Mouse (Mus musculus): ENCODE measurements around the gene Pdia2. TPM values are rescaled to one million over a fixed set of nuclear protein-coding genes. Genes with fewer than 3 reads are reported as not detected.

The Pdia2 gene
- 0.41 and 0.72 TPM in 2 replicates for polyA plus RNA-seq (2012; rRNA removed)

DNA sequence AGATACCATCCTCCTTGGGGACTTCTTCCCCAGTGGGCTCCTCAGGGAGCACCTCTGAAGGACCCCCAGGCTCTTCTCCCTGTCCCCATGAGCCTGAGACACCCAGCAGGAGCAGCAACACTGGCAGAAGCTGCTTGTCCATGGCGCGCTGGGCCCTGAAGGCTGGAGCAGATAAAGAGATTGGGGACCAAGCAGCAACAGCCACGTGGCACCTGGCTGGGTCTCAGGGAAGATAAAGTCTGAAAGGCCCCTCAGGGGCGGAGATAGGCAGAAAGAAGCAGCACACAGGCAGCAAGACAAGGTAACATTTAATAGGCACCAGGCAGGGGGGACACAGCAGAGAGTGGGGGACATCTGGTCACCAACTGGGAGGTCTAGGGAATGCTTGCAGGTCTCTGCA lies at the start of gene Pdia2:
Gene Pdia2 (minus strand): TSS at position 196 of the 400 bp plus-strand sequence.
- no peak for DNase-seq (ENCODE audit: low spot score)

DNA sequence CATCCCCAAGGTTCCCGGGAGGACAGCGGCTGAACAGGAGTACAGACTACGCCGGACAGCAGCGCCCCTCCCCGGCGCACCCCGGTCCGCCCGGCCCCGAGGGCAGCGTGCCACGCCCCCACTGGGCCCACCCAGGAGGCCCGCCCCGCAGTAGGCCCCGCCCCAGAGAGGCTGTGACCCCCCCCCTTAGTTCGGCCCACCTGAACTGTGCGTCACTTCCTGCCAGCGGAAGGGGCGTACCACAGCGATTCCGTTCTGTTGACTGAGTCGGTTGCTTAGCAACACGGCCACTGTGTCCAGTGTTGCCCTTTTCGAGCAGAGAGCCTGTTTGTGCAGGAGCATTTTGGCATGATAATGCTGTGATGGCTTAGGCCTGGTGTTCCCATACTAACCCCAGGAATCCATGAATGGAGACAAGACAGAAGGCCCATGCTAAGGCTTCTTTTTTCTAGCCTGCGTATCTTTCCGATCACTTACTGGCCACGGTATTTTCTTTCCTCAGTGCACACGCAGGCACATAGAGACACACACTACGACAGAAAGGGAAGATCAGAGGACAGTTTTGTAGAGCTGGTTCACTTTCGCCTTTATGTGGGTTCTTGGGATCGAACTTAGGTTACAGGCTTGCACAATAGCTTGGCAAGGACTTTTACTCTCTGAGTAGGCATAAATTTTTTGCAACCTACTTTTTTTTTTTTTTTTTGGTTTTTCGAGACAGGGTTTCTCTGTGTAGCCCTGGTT lies 45.4 kb upstream of the Pdia2 start, which contains the start of gene Fam234a:
Gene Fam234a (minus strand): TSS at position 142 of the 741 bp plus-strand sequence.
- no peak for DNase-seq (ENCODE audit: low spot score)

DNA sequence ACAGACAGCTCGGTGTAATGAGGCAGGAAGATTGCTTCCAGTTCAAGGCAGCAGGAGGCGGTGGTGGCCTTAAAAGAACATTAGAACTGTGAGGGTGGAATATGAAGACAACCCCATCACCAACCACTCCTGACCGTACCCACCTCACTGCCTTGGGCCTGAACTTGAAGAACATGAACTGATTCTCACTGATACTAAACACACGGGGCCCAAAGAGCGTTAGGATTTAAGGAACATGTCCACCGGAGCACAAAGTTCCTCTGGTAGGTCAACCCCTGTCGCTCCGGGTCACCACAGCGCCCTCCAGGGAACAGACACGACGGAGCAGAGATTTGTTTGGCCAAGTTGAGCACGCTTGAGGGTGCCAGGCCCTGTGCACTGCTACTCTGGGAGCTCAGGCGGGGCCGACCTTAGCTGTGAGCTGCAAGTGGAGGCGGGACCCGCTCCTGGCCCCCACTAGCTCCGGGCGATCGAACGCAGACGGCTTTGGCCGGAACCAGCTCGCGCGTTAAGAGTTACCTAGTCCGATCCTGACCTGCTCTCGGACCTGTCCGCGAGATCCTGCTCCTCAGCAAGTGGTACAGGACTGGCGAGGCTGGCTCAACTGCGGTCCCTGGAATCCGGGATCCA lies 44.7 kb upstream of the Pdia2 start:
- peak; percentile 88 for DNase-seq (ENCODE audit: low spot score)

DNA sequence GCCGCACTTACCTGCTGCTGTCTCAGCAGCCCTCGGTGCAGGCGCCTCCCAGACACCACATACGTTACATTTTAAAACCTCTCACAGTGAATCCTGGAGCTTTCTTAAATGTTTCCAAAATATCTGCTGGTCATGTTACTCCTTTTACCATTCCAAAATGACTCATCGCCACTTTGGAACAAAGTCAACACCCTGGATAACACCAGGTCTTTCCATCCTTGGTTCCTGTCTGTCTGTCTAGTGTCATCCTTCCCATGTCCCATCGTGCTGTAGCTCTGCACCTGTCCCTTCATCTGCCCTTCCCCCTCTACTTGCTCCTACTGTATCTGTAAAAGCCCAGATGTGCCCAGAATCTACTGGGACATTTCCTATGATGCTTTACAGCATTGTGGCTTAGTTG lies 42.1 kb upstream of the Pdia2 start:
- no peak for DNase-seq (ENCODE audit: low spot score)

DNA sequence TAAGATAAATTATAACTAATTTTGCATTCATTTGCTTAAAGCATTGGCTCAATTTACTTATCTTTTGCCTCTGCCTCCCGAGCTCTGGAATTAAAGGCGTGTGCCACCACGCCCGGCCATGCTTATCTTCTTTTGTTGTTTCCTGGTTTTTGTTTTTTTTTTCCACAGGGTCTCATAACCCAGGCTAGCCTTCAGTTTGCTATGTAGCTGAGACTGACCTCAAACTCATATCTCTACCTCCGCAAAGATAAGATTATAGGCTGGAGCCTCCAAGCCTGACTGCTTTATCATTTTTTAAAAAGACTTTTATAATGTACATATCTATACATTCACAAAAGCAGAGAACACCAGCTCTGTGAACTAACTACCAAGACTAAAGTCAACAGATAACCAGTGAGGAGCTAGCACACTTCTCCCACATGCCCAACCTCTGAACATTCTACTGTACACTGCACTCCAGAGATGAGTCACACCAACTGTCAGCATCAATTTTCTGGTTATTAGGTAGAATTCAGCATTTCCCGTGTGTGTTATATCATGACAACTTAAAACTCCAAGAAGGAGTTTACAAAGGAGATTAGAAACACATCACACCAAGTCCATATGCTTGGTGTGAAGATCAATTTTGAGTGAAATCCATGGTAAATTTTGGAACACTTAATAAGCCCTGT lies 41.4 kb upstream of the Pdia2 start:
- DNase-seq (ENCODE audit: low spot score), result no peak

DNA sequence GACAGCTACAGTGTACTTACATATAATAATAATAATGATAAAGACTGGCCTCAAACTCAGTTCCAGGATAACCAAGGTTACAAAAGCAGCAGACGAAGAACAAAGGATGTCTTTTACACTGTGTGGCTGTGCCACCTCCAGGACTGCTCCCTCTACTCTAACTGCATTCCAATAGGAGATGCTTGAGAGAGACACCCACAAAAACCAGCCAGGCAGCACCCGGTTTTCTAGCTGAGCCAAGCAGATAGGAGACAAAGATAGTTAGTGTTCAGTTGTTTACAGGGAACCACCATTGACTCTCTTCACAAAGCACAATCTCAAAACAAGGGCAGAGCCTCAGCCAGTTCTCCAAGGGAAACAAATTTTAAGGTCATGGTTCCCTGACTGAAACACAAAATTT lies 40.7 kb upstream of the Pdia2 start:
- DNase-seq (ENCODE audit: low spot score), result no peak

DNA sequence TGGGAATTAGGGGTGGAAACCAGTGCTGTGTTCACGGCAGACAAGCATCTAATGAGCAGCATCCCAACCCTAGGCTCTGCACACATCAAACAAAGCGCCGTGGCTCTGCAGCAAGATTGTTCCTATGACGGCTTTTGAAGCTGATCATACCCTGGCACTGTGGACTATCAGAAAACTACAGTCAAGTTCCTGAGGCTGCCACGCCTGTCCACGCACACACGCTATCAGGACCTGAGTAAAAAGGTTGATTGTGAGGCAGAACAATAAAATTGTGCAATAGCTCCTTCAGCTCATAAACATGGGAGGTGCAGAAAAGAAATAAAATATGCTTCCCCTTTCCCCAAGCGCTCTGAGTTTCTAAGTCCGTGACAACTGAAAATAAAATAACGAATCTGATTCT lies 38.8 kb upstream of the Pdia2 start:
- no peak for DNase-seq (ENCODE audit: low spot score)

DNA sequence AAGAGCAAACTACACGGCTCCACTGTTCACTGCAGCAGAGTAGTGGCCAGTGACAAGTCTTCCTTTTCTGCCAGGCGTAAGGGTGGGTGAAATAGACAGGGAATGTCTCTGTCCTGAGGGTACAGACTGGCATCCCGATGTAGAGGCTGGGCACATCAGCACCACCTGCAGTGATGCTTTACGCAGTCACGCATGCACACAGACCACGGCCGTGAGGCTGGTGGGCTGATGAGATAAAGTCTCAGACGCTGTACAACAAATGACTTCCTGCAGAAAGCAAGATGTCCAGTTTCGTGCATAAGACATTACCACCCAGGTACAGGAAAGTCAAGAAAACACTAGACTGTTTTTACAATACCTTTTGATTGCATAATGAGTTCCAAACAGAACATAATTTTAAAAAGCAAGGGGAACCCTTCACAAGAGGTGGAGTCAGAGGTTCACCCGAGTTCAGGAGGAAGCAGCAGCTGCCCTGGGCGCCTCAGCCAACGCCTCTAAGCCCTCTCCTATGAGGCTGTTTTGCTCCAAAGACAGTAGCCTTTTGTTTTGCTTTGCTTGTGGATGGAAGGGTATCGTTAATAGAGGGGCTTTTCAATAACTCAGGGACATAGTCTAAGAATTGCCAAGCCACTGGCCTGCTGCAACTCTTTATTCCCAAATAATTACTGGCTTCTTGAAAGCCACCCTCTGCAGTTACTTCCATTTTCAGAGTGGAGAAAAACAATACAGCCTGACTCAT lies 36.4 kb upstream of the Pdia2 start:
- no peak for DNase-seq (ENCODE audit: low spot score)

DNA sequence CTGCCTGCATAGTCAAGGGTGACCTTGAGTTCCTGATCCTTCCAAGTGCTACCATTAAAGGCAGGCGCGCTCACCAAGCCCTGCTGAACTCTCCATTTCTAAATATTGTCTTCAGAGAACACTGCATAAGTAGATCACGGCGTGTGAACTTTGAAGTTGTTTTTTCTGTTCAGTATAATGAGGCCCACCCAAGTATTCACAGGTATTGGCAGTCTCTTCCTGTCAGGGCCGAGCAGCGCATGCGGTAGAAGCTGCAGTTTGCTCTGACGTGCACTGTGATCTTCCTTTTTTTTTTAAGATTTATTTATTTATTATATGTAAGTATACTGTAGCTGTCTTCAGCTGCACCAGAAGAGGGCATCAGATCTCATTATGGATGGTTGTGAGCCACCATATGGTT lies 35.5 kb upstream of the Pdia2 start:
- no peak for DNase-seq (ENCODE audit: low spot score)

DNA sequence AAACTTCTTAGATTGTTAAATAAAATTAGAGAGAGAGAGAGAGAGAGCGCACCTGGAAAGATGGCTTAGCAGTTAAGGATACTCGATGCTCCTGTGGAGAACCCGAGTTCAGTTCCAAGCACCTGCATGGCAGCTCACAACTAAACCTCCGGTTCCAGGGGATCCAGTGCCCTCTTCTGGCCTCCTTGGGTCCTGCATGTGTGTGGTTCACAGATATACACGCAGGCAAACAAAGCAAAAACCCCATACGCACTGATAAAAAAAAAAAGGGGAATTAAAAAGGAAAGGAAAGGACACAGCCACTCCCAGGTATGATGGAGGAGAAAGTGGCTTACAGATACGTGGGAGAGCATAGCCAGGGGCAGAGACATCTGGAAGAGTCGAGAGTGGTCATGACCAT lies 34.0 kb upstream of the Pdia2 start:
- DNase-seq (ENCODE audit: low spot score), result no peak

DNA sequence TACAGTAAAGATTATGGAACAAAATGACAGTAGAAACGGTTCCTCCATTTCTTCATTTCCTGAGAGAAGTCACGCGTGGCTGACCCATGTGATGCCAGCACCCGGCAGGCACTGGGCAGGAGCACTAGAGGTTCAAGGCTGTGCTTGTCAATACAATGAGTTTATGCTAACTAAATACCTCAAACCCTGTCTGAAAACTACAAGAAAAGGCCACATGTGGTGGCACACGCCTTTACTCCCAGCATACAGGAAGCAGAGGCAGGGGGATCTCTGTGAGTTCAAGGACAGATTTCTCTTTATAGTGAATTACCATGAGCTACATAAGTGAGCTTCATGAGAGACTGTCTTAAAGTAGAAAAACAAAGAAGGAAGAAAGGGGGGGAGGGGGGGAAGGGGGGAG lies 32.3 kb upstream of the Pdia2 start:
- DNase-seq (ENCODE audit: low spot score), result no peak

DNA sequence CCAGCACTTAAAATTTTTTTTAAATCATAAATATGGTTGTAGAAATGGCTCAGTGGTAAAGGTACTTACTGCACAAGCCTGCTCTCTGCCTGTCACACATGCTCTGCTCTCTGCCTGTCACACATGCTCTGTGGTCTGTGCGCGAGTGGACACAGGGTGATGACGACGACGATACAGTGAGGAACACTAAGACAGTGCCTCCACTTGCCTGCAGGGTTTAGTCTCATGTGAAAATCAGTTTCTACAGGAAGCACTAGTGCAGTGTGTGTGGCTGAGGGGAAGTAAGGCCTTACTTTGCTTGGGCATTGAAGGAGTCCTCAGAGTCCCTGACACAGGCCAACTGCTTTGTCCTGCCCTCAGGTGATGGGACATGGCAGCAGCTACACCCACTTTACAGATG lies 30.9 kb upstream of the Pdia2 start:
- no peak for DNase-seq (ENCODE audit: low spot score)

DNA sequence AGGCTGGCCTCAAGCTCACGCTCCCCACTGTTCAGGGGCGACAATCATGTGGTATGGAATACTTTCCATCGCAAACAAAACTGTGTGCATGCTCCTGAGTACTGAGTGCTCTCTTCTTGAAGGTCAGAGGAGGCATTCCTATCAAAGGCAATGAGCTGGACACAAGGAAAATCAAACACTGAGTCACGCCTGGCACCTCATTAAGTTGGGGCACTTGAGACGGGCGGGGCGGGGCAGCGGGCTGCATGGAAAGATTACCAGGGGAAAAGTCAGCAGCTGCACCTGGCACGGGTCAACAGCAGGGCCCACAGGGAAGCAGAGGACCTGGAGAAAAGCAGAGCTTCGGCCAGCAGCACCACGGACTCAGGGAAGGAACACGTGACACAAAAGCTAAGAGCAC lies 26.3 kb upstream of the Pdia2 start:
- DNase-seq (ENCODE audit: low spot score), result no peak

DNA sequence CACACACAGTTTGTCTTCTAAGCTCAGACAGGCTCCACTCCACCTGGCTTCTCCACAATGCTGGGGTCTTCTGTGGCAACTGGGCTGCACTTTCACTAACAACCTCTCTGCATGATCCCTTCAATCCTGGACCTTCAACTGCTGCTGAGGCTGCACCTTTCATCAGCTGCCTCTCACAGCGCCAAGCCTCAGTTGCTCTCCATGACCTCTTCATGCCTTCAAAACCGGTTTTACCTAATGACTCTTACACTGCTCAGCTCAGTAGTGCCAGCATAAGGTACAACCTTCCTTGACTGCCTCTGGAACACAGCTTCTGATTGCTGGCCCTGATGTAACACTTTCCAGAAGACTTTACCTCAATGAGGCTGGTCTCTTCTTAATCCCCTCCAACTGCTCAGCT lies 22.6 kb upstream of the Pdia2 start:
- no peak for DNase-seq (ENCODE audit: low spot score)

DNA sequence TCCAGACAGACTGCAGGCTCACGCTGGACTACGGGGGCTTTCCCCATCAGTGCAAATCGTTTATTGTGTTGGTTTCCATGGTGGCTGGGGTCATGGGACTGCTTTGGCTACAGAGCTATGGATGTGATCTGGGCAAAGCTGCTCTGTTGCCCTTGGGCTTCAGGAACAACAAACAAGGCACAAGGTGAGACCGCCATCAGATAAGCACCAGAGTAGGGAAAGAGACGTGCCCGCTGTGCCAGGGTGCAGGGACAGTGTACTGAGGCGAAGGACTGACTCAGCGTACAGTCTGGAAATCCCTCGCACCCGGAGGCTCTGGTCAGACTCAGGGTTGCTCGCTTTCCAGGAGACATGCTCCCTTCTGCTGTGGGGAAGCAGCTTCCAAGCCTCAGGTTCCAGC lies 13.8 kb upstream of the Pdia2 start:
- DNase-seq (ENCODE audit: low spot score), result no peak

DNA sequence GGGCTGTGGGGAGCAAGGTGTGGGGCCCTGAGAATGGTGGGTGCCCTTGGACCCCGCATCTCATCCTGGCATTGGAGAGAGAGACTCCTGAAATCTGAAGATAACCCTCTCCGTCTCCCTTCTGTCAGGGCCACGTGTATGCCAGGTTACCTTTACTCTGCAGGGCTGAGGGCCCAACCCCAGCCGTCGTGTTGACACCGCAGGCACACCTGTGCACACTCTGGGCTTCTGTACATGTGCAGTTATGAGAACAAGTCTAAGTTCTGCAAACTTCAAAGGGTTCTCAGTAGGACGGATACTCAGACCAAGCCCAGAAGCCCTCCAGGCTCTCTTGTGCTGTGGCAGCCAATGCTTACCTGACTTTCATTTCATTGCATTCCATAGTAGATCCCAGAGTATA lies 13.4 kb upstream of the Pdia2 start:
- DNase-seq (ENCODE audit: low spot score), result no peak

DNA sequence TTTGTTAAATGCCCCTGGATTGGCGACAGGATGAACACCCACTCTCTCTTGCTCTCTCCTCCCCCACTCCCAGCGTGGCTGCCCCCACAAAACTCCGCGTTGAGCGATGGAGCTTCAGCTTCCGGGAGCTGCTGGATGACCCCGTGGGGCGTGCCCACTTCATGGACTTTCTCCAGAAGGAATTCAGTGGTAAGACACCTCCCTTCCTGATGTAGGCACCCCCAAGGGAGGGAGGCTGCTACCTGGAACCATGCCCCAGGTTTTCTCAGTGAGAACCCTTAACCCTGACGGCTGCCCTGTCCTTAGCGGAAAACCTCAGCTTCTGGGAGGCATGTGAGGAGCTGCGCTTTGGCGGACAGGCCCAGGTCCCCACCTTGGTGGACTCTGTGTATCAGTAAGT lies 8.8 kb upstream of the Pdia2 start, which contains the start of gene Arhgdig:
Gene Arhgdig (minus strand): TSS at position 101 of the 400 bp plus-strand sequence.
- no peak for DNase-seq (ENCODE audit: low spot score)

DNA sequence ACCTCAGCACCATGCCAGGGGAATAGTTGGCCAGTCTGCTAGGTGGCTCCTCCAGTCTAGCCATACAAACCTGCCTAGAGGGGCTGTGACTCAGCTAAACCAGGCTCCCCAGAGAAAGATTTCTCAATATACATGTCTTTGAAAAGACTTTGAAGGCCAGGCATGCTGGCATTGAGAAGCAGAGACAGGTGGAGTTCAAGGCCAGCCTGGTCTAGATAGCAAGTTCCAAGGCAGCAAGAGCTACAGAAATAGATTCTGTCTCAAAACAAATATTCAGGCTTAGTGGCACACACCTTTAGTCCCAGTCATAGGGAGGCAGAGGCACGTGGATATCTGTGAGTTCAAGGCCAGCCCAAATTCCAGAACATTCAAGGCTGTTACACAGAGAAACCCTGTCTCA lies 7.5 kb upstream of the Pdia2 start:
- no peak for DNase-seq (ENCODE audit: low spot score)

DNA sequence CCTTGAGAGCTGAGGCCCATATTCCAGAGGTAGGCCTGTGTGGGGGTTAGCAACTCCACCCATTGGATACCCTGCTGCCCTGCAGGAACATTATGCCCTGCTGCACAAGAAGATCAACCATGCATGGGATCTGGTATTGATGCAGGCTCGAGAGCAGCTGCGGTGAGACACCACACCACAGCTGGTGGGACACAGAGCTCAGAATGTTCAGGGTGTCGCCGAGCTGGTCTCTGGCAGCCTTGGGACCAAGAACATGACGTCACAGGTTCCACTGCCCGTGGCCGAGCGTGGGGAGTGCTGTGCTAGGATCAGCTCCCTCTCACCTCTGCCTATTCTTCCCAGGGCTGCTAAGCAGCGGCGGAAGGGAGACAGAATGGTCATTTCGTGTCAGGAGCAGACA lies 5.9 kb upstream of the Pdia2 start:
- DNase-seq (ENCODE audit: low spot score), result no peak

DNA sequence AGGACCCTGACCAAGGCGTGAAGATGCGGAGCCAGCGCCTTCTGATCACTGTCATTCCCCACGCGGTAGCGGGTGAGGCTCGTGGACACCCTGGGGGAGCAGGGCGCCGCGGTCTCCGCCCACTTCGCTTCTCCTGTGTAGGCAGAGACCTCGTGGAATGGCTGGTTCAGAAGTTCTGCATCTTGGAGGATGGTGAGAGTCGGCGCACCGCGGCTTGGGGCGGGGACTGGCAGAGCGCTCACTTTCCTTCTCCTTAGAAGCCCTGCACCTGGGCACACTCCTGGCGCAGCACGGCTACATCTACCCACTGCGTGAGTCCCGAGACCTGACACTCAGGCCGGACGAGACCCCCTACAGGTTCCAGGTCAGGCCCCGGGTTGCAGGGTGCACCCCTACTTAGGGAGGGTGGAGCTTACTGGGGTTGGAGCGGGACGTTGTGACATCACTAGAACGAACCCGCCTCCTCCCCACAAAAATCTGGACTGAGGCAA lies 4.5 kb upstream of the Pdia2 start:
- DNase-seq (ENCODE audit: low spot score), result peak; percentile 43

DNA sequence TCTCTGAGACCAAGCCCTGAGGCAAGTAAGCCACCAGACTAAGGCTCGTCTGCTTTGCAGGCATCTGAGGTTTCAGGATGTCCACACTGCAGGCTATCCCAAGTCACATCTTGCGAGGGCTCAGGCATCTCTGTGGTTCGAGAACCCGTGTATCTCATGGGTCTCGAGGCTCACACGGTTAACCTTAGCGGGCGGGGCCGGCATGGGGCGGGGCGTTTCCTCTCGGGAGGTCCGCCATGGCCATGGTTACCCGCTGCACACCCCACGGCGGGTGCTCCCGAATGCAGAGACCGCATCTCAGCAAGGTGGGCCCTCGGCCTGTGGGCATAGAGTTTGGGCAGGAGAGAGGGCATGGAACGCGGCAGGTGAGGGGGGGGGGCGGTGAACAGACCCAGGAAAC lies 3.9 kb upstream of the Pdia2 start, which contains the start of gene Rgs11:
Gene Rgs11 (plus strand): TSS at position 215 of the 400 bp plus-strand sequence.
- DNase-seq (ENCODE audit: low spot score), result no peak

DNA sequence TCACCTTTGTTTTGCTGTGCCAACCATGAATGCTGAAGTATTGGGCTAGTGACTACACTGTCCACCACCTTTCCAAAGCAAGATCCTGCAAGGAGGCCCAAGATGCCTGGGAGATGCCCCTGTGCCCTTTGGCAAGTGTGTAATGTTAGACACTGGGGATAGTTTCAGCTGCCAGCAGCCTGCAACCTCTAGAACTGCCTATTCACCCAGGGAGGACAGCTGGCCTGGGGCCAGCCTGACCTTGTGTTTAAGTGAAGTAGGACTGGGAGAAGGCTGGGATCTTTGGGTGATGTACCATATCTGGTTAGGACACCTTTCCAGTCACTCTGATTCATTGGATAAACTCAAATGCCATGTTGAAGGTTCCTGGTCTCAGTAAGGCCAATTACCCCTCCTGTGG lies 3.1 kb upstream of the Pdia2 start:
- DNase-seq (ENCODE audit: low spot score), result no peak

Measured in urinary bladder, adult 2 months (tissue).